Mouse (Mus musculus) urinary bladder, postnatal 10 days (tissue): ENCODE data around the gene Ggcx.

Source experiments
- DNase-seq: peaks from one replicate; pipeline ENCODE4 v3.0.0; 2022; ENCODE audit warnings: low spot score

Gene Ggcx

DNA sequence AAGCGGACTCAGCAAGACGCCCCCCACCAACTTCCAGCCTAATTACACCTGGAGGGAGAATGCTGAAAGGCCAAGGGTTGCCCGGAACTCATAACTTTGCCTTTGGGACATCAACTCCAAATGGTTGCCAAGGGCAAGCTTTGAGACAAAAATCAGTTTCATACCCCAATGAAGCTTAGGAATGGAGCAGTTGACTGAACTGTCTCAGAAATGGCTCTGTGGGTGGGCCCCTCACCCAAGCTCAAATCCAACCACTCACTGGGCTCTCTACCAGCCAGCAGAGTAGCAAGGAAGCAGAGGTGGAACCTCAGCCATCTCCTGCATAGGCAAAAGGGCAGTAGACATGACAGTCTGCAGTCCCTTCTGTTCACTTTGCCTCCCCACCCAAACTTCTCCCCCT, 26.3 kb upstream of the Ggcx start:
- no peak for DNase-seq

DNA sequence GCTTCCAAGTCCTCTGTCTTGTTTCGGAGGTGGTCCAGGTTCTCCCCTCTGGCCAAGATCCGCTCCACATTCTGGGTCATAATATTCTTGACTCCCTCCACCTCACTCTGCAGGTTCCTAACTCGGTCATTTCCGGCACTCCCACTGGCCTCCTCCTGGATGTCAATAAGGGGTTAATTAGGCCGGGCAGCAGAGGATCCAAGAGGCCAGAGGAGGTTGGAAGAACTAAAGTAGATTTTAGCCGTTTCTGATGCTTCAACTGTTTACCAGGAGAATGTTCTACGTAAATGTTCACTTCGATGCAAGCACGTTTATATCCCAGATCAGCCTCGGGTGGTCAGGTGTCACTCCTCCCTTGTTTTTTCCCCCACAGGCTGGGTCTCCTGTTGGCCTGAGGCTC, 25.8 kb upstream of the Ggcx start:
- no peak for DNase-seq

DNA sequence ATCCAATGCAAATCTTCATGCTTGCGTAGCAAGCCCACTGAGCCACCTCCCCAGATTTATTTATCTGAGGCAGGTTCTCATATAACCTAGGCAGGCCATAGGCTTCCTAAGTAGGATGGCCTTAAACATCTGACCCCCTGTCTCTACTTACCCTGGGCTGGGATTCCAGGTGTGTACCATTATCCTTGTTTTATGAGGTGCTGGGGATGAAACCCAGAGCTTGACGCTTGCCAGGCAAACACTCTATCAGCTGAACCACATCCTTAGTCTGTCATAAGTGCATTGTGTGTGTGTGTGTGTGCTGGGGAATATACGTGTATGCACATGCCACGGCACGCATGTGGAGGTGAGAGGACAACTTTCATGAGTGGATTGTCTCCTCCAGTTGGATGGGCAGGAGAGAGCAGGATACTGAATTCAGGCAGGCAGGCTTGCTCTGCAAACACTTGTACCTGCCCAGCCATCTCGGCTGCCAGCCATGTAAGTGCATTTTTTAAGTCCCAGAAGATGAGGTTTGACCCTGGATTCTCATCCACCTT, 25.2 kb upstream of the Ggcx start:
- DNase-seq, result no peak

DNA sequence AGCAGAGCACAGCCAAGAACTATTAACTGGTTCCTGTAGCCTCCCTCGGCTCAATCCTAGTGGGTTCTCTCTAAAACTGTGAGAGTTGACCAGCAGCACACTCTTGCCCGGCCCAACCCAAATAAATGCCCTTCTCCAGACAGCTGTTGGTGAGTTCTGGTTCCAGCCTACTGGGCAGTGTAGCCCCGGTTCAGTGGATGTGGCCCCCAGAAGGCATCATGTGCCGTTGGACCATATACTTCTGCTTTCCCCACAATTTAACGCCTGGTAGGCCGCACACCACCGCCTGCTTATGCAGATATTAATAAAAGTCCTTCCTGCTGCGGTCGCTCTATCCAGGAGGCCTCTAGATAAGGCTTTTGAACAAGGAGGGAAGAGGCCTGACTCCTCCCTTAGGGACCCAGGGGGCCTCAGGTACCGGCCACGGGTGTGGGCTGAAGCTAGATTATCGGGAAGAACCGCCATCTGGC, 24.6 kb upstream of the Ggcx start:
- DNase-seq, result no peak

DNA sequence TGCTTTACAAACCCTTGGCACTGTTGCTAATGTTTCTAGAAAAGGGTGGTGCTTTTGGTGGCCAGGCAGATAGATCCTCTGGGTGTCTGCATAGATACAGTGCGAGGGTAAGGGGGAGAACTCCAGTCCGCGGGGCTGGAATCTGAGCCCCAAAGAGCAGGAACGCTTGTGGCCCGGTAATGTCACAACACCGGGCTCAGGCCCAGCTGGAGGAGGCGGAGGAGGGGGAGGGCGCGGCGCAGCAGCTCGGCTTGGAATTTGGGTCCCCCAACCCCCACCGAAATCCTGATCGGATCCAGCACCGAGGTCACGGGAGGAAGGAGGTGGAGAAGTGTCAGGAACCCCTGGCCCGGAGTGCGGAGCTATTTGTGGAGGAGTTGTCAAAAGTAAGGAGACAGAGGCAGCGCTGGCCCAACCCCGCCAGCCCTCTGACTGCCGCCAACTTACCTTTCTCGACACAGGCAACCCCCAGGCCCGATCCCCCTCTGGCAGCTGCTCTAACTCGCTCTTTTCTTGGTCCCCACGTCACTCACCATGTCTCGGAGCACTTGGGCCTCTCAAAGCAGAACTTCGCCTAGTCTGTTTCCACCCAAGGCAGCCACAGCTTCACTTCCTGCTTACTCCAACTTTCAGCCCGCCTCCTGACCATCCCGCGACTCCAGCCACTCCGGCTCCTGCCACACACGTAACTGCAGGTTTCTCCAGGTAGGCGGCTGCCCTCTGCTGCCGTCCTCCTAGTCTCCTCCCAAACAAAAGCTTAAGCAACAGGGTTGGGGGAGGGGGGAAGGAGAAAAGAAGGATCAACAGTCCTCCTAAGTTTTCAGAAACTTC, 24.0 kb upstream of the Ggcx start, which contains the start of gene Vamp8:
TSS of gene Vamp8 (minus strand) at position 763 of the 831 bp plus-strand sequence.
- peak; percentile 45 for DNase-seq

DNA sequence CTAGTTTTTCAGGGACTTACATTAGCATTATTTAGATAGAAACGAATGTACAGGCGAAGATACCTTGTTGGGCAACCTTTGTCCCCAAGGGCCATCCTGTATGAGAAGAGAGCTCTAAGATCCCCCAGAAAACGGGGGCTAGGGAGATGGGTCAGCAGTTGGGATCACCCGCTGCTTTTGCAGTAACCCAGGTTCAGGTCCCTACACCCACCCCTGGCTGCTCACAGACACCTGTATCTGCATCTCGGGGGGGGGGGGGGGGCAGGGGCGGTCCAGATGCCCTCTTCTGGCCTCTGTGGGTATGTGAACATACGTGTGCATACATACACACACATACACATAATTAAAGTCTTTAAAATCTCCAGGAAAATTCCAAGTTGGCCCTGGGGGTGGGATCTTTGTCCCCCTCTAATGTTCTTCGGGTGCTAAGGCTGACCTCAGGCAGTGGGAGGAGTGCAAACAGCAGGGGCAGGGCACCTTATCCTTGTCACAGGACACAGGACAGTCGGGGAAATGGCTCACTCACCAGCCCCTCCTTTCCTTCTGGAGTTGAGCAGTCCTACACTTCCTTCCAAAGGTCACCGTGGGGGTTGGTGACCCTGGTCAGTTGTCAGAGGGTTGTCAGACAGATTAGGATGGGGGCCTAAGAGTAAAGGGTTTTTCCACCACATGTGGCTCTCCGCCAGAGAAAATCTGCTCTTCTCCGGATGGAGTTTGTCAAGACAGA, 23.1 kb upstream of the Ggcx start:
- DNase-seq, result no peak

DNA sequence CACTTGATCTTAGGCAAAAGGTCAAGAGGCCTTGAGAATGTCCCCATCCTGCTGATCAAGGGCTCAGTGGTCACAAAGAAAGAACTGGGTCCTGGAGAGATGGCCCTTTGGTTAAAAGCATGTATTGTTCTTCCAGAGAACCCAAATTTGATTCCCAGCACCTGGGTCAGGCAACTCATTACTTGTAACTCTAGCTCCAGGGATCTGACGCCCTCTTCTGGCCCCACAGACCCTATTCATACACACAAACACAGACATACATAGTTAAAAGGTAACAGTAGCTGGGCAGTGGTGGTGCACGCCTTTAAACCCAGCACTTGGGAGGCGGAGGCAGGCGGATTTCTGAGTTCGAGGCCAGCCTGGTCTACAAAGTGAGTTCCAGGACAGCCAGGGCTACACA, 21.8 kb upstream of the Ggcx start:
- DNase-seq, result no peak

DNA sequence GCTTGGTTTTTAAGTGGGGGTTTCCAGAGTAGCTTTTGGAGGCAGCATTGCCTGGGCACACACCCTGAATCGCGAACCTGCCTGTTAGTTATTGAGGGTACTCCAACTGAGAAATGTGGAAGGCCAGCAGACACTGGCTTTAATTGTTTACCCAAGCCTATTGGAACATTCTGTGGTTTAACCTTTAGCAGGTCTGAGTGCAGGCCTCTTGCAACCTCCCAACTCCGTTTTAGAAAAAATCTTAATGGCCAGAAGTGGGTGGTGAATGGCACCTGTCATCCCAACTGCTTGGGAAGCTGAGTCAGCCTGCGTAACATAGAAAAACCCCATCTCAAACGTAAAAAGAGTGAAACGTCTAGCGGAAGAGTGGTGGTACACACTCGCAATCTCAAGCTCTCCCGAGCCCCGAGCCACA, 17.3 kb upstream of the Ggcx start:
- DNase-seq, result no peak

DNA sequence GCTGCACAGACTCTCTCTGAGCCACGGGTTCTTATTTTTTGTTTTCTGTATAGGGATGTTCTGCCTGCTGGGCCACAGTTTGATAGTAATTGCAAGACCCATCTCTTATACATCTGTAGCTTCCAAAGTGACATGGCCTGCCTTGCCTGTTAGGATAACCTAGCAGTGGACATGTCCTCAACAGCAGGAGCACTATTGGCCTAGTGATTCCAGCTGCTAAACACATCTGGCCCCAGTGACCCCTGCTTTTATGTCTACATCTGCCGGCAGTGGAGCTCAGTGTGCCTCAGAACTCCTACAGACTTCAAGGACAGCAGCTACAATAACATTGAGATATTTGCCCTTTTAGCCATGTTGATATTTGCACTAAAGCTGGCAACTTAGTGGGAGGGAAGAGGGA, 14.1 kb upstream of the Ggcx start:
- DNase-seq, result no peak

DNA sequence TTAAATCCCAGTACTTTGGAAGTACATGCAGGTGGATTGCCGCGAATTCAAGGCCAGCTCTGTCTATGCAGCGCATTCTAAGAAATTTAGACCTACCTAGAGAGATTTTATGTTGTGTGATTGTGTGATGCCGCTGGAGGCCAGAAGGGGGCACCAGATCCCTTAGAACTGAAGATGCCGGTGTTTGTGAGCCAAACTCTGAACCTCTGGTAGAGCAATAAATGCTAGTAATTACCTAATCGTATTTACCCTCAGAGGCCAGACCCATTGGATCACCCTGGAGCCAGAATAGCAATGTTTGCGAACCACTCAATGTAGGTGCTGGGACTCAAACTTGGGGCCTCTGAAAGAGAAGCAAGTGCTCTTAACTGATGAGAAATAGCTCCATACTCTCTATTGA, 12.2 kb upstream of the Ggcx start:
- DNase-seq, result no peak

DNA sequence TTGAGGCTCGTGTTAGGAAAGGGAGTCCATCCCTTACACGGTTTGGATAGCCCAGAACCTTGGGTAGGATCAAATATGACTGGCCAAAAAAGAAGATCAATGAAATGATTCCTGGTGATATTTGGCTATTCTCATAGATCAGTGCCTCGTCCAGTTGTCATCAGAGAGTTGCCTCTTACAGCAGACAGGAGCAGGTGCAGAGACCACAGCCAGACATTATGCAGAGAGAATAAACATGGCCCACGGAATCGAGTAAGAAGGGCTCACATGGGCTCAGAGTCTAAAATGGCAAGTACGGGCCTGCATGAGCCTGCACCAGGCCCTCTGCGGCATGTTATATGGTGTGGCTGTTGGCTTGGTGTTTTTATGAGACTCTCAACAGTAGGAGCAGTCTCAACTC, 8.8 kb upstream of the Ggcx start:
- no peak for DNase-seq

DNA sequence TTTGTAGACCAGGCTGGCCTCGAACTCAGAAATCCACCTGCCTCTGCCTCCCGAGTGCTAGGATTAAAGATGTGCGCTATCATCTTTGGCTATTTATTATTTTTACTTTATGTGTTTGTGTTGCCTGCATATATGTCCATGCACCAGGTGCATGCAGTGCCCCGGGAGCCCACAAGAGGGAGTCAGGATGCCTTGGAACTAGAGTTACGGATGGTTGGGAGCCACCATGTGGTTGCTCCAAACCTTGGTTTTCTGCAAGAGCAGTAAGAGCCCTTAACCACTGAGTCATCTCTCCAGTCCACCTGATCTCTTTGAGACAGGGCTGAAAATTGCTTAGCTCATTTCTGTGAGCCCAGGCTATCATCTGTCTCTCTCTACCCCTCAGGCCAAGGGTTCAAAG, 7.0 kb upstream of the Ggcx start:
- peak; percentile 58 for DNase-seq

DNA sequence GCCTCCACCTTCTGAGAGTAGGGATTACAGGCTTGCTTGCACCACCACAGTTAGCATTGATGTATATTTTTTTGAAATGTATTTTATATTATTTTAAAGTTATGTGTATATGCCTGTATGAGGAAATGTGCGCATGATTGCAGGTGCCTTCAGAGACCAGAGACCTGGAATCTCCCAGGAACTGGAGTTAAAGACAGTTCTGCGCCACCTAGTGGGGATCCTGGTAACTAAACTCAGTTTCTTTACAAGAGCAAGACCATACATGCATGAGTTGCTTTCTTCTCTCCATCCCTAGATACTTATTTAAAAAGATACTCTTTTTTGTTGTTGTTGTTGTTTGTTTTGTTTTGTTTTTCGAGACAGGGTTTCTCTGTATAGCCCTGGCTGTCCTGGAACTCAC, 4.5 kb upstream of the Ggcx start:
- DNase-seq, result no peak

DNA sequence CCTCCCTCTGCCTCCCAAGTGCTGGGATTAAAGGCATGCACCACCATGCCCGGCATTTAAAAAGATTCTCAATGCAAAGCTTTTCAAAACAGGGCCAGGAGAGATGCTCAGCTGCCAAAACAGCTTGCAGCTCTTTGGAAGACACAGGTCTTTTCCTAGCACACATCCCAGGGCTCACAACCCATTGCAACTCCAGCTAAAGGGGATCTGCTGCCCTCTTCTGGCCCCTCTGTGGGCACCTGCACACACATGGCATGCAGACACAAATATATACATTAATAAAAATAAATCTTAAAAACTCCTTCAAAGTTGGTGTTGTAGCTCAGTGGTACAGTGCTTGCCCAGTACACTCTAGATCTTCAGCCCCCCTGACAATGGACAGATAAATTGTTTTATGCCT, 4.1 kb upstream of the Ggcx start:
- DNase-seq, result no peak

DNA sequence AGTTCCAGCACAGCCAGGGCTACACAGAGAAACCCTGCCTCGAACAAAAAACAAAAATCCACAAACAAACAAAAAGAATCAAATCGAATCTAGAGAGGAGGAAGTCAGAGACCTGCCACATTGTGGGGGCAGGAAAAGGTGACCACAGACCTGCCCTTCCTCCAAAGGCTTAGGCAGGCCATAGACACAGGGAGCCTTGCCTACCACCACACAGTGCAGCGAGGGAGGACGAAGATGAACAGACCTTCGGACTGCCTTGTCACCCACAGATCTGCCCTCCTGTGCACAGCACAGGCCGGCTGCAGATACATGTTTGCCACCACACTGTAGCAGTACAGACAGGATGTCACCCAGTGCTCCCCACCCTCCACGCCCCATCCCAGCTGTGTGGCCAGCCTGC, 3.6 kb upstream of the Ggcx start:
- DNase-seq, result no peak

DNA sequence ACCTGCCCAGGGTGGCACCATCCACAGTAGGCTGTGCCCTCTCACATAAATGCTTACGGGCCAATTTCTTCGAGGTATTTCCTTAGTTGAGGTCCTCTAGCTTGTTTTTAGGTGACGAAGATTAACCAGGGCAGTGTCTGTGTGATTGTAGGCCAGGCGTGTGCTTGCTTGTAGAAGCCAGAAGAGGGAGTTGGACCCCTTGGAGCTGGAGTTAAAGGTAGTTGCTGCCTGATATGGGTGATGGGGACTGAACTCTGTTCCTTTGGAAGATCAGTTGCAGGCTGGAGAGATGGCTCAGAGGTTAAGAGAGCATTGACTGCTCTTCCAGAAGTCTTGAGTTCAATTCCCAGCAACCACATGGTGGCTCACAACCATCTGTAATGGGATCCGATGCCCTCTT, 1.1 kb downstream of the Ggcx start:
- no peak for DNase-seq

DNA sequence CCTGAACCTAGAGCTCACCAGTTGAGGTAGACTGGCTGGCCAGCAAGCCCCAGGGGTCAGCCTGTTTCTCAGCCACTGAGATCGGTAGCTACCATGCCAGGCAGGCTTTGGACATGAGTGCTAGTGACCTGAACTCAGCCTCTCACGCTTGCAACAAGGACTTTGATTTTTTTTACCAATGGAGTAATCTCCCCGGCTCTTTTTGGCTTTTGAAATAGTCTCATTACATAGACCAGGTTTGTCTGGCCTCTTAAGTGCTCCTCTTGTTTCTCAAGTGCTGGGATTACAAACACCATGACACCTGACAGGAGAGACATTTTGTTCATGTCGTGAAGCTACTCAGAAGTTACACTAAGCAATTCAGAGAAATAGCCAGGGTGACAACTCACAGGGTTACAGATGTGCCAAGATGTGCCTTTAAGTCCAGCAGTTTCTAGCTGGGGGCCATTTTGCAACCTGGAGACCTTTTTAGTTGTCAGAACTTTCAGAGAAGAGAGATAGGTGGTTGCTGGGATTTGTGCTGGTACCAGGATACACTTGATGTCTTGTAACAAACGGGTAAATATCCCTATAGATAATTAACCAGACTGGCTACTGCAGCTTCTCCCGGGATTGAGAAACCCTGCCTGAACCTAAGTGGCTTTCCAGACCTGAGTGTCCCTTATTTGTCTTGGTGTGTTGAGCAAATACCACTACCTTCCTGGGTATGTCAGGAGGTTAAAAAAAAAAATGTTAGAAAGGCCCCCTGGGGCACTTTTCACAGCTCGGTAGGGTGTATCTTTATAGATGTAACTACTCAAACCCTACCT, 2.1 kb downstream of the Ggcx start:
- no peak for DNase-seq

DNA sequence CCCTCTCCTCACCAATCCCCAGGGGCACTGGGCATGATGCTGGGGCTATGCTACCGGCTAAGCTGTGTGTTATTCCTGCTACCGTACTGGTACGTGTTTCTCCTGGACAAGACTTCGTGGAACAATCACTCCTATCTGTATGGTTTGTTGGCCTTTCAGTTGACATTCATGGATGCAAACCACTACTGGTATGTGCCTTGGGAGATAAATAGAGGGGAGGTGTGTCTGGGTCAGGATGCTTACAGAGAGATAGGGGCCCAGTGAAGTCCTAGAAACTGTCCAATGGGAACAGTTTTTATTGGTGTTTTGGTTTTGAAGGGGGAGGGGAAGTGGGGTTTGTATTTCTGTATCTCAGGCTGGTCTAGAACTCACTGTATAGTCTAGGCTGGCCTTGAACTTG, 4.2 kb downstream of the Ggcx start:
- no peak for DNase-seq

DNA sequence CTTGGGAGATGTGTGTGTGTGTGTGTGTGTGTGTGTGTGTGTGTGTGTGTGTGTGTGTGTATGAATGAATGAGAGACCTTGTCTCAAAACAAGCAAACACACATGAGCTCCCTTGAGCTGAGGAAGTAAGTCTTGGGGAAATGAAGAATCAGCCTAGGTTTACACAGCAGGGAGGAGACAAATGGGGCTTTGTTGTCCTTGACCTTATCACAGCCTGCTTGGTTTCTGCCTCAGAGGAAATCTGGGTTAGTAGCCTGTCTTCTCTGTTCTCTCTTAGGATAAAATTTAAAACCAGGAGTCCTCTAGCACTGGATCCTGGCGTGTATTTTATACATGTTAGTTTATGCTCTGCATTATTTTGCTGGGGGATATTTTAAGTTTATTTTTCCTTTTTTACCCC, 5.7 kb downstream of the Ggcx start:
- no peak for DNase-seq

DNA sequence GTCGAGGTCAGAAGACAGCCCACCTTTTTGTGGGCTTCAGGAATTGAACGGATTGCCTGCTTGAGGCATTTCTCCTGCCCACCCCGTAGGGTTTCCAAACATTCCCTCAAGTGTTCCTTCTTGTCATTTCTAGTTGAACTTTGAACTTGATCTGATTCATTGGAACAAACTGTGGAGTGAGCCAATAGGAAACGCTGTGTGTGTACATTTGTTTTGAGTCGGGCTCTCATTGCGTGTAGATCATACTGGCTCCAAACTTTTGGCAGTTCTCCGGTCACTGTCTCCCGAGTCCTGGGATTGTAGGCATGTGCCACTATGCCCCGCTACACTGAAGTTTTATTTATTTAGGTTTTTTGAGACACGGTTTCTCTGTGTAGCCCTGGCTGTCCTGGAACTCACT, 6.8 kb downstream of the Ggcx start:
- no peak for DNase-seq

DNA sequence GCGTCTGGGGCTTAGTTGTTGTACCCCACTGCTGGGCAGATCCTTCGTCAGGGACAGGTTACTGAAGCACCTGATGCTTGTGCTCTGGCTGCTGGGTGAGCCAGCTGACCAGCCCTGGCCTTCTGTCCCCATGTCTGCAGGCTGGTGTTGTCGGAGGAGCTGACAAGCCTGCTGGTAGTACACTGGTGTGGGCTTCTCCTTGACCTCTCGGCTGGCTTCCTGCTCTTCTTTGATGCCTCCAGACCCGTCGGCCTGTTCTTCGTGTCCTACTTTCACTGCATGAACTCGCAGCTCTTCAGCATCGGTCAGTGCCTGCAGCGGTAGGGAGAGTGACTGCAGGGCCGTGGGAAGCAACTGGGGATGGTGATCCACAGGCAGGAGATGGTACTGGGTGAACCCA, 11.5 kb downstream of the Ggcx start:
- DNase-seq, result no peak

DNA sequence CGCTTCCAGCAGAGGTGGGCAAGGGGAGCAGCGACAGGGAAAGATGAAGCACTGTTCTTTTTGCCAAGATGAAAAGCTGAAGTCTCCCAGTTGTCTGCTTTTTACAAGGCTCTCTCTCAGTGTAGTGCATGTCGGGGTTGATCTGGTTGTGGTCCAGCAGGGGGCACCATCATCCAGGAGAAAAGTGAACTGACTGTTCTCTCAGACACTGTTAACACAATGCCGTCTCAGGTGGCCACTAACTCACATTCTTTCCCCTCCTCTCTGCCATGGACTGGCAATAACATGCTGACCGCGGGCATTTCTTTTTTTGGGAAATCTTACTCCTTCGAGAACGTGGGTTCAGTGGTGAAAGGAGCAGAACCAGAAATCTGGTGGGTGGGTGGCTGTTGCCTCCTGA, 13.9 kb downstream of the Ggcx start:
- no peak for DNase-seq
